Mouse (Mus musculus) limb, embryonic 10.5 days (tissue): ENCODE data around the gene 4933428G20Rik. TPM values are rescaled to one million over a fixed set of nuclear protein-coding genes. Genes with fewer than 3 reads are reported as not detected.

Experiments
- DNase-seq: peaks from one replicate; pipeline ENCODE4 v3.0.0-alpha.2; 2017; ENCODE audit warnings: low spot score
- H3K27ac ChIP-seq: fragments of 300-500 bp; sonication (generic); 2 replicates; pipeline ENCODE4 v1.5.1; 2016; ENCODE audit warnings: mild to moderate bottlenecking
- H3K27me3 ChIP-seq: fragments of 300-500 bp; sonication (generic); 2 replicates; pipeline ENCODE4 v1.6.1; 2016; ENCODE audit warnings: low read depth, mild to moderate bottlenecking; ENCODE audit not compliant: poor library complexity, severe bottlenecking
- H3K36me3 ChIP-seq: fragments of 300-500 bp; sonication (generic); 2 replicates; pipeline ENCODE4 v1.6.1; 2016; ENCODE audit warnings: mild to moderate bottlenecking, moderate library complexity
- H3K4me1 ChIP-seq: fragments of 300-500 bp; sonication (generic); 2 replicates; pipeline ENCODE4 v1.6.1; 2016
- H3K4me3 ChIP-seq: fragments of 300-500 bp; sonication (generic); 2 replicates; pipeline ENCODE4 v1.5.1; 2016; ENCODE audit warnings: mild to moderate bottlenecking, moderate library complexity
- H3K9me3 ChIP-seq: fragments of 300-500 bp; sonication (generic); replicated peaks from 2 replicates; pipeline ENCODE4 v1.6.1; 2016; ENCODE audit warnings: mild to moderate bottlenecking
- WGBS: fragments of 180-500 bp; shearing (Covaris S2); methylation state at CpG from one replicate; pipeline ENCODE4 v1.1.7; 2016; 5-methylcytosine and 5-hydroxymethylcytosine counted together
- polyA plus RNA-seq: library from polyadenylated mRNA; unstranded; fragments of >200 nt; fragmentation: Nextera tagmentation; extraction: Ambion mirVana; gene quantifications from 2 replicates; pipeline ENCODE4 v1.2.1, GENCODE M21; 2016

4933428G20Rik gene
- polyA plus RNA-seq, 1 experiment from 2014 or later, result 0.54 TPM

- Histone ChIP-seq H3K9me3 (no peaks in the 10 kb centered on the region), H3K27me3 (peaks cover 65% of the 10 kb centered on the region), H3K4me1 (peaks cover 44% of the 10 kb centered on the region), H3K4me3 (no peak overlapping the region), H3K36me3 (no peaks in the 10 kb centered on the region), H3K27ac (no peak overlapping the region)
- no peak for DNase-seq
- 91% methylated on average over 6 of the region's 6 CpGs for WGBS
Observed at GRCm38 (mm10) chr11:97530069-97530468, 29.9 kb upstream of the 4933428G20Rik start.

- no peaks in the 10 kb centered on the region for H3K9me3 ChIP-seq
- no peak overlapping the region for H3K4me3 ChIP-seq
- H3K27ac ChIP-seq, result no peak overlapping the region
- H3K36me3 ChIP-seq, result no peaks in the 10 kb centered on the region
- H3K27me3 ChIP-seq, result peaks cover 48% of the 10 kb centered on the region
- 78% methylated on average over 18 of the region's 18 CpGs for WGBS
- DNase-seq, result no peak
- H3K4me1 ChIP-seq, result peaks cover 49% of the 10 kb centered on the region
Observed at GRCm38 (mm10) chr11:97528282-97528808, 28.2 kb upstream of the 4933428G20Rik start.

- 85% methylated on average over 6 of the region's 6 CpGs for WGBS
- Histone ChIP-seq H3K4me1 (peaks cover 45% of the 10 kb centered on the region), H3K36me3 (no peaks in the 10 kb centered on the region), H3K27me3 (peaks cover 25% of the 10 kb centered on the region; the same call in 1 of the 2 replicates), H3K4me3 (no peak overlapping the region), H3K27ac (no peak overlapping the region), H3K9me3 (no peaks in the 10 kb centered on the region)
- DNase-seq, result no peak
Observed at GRCm38 (mm10) chr11:97525313-97525712, 25.2 kb upstream of the 4933428G20Rik start.

- 43% methylated on average over 9 of the region's 9 CpGs for WGBS
- peaks cover 21% of the 10 kb centered on the region for H3K27me3 ChIP-seq
- peak overlapping the region; percentile 28 for H3K4me3 ChIP-seq
- H3K36me3 ChIP-seq, result no peaks in the 10 kb centered on the region
- peak overlapping the region; percentile 77 for H3K27ac ChIP-seq
- DNase-seq, result no peak
- no peaks in the 10 kb centered on the region for H3K9me3 ChIP-seq
- H3K4me1 ChIP-seq, result peaks cover 45% of the 10 kb centered on the region
Observed at GRCm38 (mm10) chr11:97524306-97524705, 24.2 kb upstream of the 4933428G20Rik start.

- peak; percentile 56 for DNase-seq
- peak overlapping the region; percentile 28 for H3K4me3 ChIP-seq
Observed at GRCm38 (mm10) chr11:97523827-97524261, 23.7 kb upstream of the 4933428G20Rik start.

GRCm38 (mm10) chr11:97523107-97523506, 23.0 kb upstream of the 4933428G20Rik start:
- Histone ChIP-seq H3K4me3 (no peak overlapping the region), H3K9me3 (no peaks in the 10 kb centered on the region), H3K4me1 (peaks cover 45% of the 10 kb centered on the region), H3K27me3 (peaks cover 16% of the 10 kb centered on the region), H3K27ac (peak overlapping the region; percentile 77), H3K36me3 (no peaks in the 10 kb centered on the region)
- DNase-seq, result no peak
- WGBS, result 85% methylated on average over 14 of the region's 14 CpGs

More at GRCm38 (mm10) chr11:97523827-97524261, 23.7 kb upstream of the 4933428G20Rik start:
- Histone ChIP-seq H3K36me3 (no peaks in the 10 kb centered on the region), H3K4me1 (peaks cover 45% of the 10 kb centered on the region), H3K27ac (peak overlapping the region; percentile 77), H3K27me3 (peaks cover 19% of the 10 kb centered on the region), H3K9me3 (no peaks in the 10 kb centered on the region)
- 19% methylated on average over 1 of the region's 1 CpGs for WGBS

GRCm38 (mm10) chr11:97521741-97522474, 21.8 kb upstream of the 4933428G20Rik start:
- H3K27ac ChIP-seq, result peak overlapping the region; percentile 40; the same call in 1 of the 2 replicates
- no peak overlapping the region for H3K4me3 ChIP-seq
- 84% methylated on average over 29 of the region's 29 CpGs for WGBS
- H3K27me3 ChIP-seq, result peaks cover 16% of the 10 kb centered on the region
- H3K4me1 ChIP-seq, result peaks cover 45% of the 10 kb centered on the region
- no peak for DNase-seq
- H3K36me3 ChIP-seq, result no peaks in the 10 kb centered on the region
- no peaks in the 10 kb centered on the region for H3K9me3 ChIP-seq

GRCm38 (mm10) chr11:97520541-97520940, 20.4 kb upstream of the 4933428G20Rik start:
- no peaks in the 10 kb centered on the region for H3K36me3 ChIP-seq
- no peak for DNase-seq

GRCm38 (mm10) chr11:97513066-97513465, 12.9 kb upstream of the 4933428G20Rik start:
- peaks cover 44% of the 10 kb centered on the region for H3K4me1 ChIP-seq
- no peak overlapping the region for H3K27ac ChIP-seq
- 83% methylated on average over 3 of the region's 3 CpGs for WGBS
- H3K36me3 ChIP-seq, result no peaks in the 10 kb centered on the region
- no peak for DNase-seq
- H3K27me3 ChIP-seq, result peaks cover 3% of the 10 kb centered on the region; the same call in 1 of the 2 replicates
- H3K4me3 ChIP-seq, result no peak overlapping the region
- no peaks in the 10 kb centered on the region for H3K9me3 ChIP-seq

More at GRCm38 (mm10) chr11:97520541-97520940, 20.4 kb upstream of the 4933428G20Rik start:
- H3K27me3 ChIP-seq, result peaks cover 6% of the 10 kb centered on the region; the same call in 1 of the 2 replicates
- no peaks in the 10 kb centered on the region for H3K9me3 ChIP-seq
- H3K4me3 ChIP-seq, result no peak overlapping the region
- WGBS, result 95% methylated on average over 7 of the region's 7 CpGs
- peaks cover 40% of the 10 kb centered on the region for H3K4me1 ChIP-seq
- H3K27ac ChIP-seq, result no peak overlapping the region

GRCm38 (mm10) chr11:97512511-97512910, 12.4 kb upstream of the 4933428G20Rik start:
- no peak overlapping the region for H3K4me3 ChIP-seq
- peaks cover 50% of the 10 kb centered on the region for H3K4me1 ChIP-seq
- H3K9me3 ChIP-seq, result no peaks in the 10 kb centered on the region
- 63% methylated on average over 6 of the region's 6 CpGs for WGBS
- no peaks in the 10 kb centered on the region for H3K36me3 ChIP-seq
- peak overlapping the region; percentile 36 for H3K27ac ChIP-seq
- H3K27me3 ChIP-seq, result peaks cover 3% of the 10 kb centered on the region; the same call in 1 of the 2 replicates
- no peak for DNase-seq

GRCm38 (mm10) chr11:97511661-97512369, 11.7 kb upstream of the 4933428G20Rik start:
- DNase-seq, result no peak
- H3K27ac ChIP-seq, result peak overlapping the region; percentile 60
- H3K36me3 ChIP-seq, result no peaks in the 10 kb centered on the region
- peaks cover 50% of the 10 kb centered on the region for H3K4me1 ChIP-seq
- peaks cover 3% of the 10 kb centered on the region; the same call in 1 of the 2 replicates for H3K27me3 ChIP-seq
- WGBS, result 67% methylated on average over 13 of the region's 13 CpGs
- H3K9me3 ChIP-seq, result no peaks in the 10 kb centered on the region
- 0 out of 2 replicates have a peak overlapping the region, but pooled peaks have one; percentile 3 for H3K4me3 ChIP-seq

GRCm38 (mm10) chr11:97510966-97511660, 11.0 kb upstream of the 4933428G20Rik start:
- H3K27me3 ChIP-seq, result peaks cover 3% of the 10 kb centered on the region; the same call in 1 of the 2 replicates
- WGBS, result 27% methylated on average over 10 of the region's 10 CpGs
- H3K36me3 ChIP-seq, result no peaks in the 10 kb centered on the region
- H3K4me3 ChIP-seq, result no peak overlapping the region
- DNase-seq, result peak; percentile 83
- H3K4me1 ChIP-seq, result peaks cover 50% of the 10 kb centered on the region
- no peaks in the 10 kb centered on the region for H3K9me3 ChIP-seq
- H3K27ac ChIP-seq, result peak overlapping the region; percentile 60; the same call in 1 of the 2 replicates
